Mouse (Mus musculus): ENCODE measurements around the gene Ufc1. TPM values are rescaled to one million over a fixed set of nuclear protein-coding genes. Genes with fewer than 3 reads are reported as not detected.

Ufc1 gene
- polyA plus RNA-seq, 1 experiment from 2014 or later: 53.3 TPM

DNA sequence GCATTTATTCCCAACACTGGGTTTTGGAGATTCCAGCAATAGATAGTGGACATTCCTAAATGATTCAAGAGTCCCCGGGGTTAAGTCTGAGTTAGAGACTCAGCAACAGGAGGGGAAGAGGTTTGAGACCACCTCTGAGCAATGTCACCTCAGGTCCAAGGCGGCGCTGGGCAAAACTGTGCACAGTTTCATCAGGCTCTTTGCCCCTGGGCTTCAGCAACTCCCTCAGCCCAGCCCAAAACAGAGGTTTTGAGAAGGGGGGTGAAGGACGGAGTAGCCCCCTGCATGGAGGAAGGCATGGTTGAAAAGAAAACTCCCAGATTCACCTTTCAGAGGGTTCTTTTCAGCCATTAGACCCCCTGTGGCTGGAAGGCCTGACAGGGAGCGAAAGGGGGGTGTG is 15.1 kb downstream of the Ufc1 start:
- H3K27ac ChIP-seq: peak overlapping the region; percentile 100
- H3K4me2 ChIP-seq: peak overlapping the region; percentile 90
- H3K4me1 ChIP-seq (replicated peaks): peaks cover 66% of the 10 kb centered on the region
- peak overlapping the region; percentile 99 for H3K9ac ChIP-seq
- ATAC-seq (ENCODE audit: low read depth) (no peak), DNase-seq (no peak)
- peaks cover 78% of the 10 kb centered on the region for H3K36me3 ChIP-seq
- no peaks in the 10 kb centered on the region for H3K27me3 ChIP-seq
- 41% methylated on average over 5 of the region's 5 CpGs for WGBS (ENCODE audit: insufficient replicate concordance)
- peak overlapping the region; percentile 90 for H3K4me3 ChIP-seq (replicated peaks)
- H3K9me3 ChIP-seq (replicated peaks): no peaks in the 10 kb centered on the region

GRCm38 (mm10) chr1:171279012-171279705 is 15.7 kb downstream of the Ufc1 start:
- H3K4me2 ChIP-seq: peak overlapping the region; percentile 90
- H3K36me3 ChIP-seq: peaks cover 78% of the 10 kb centered on the region
- peaks cover 67% of the 10 kb centered on the region for H3K4me1 ChIP-seq (replicated peaks)
- H3K27ac ChIP-seq: peak overlapping the region; percentile 100
- DNase-seq: no peak
- ATAC-seq (ENCODE audit: low read depth): no peak
- no peaks in the 10 kb centered on the region for H3K9me3 ChIP-seq (replicated peaks)
- H3K9ac ChIP-seq: peak overlapping the region; percentile 99
- no peaks in the 10 kb centered on the region for H3K27me3 ChIP-seq
- WGBS (ENCODE audit: insufficient replicate concordance): 82% methylated on average over 14 of the region's 14 CpGs
- H3K4me3 ChIP-seq (replicated peaks): peak overlapping the region; percentile 90

GRCm38 (mm10) chr1:171278436-171278835 is 16.4 kb downstream of the Ufc1 start:
- no peak for DNase-seq
- WGBS (ENCODE audit: insufficient replicate concordance): 94% methylated on average over 8 of the region's 8 CpGs
- Histone ChIP-seq H3K9me3 (replicated peaks) (no peaks in the 10 kb centered on the region), H3K27ac (peak overlapping the region; percentile 100), H3K4me2 (peak overlapping the region; percentile 90), H3K36me3 (peaks cover 78% of the 10 kb centered on the region), H3K4me1 (replicated peaks) (peaks cover 68% of the 10 kb centered on the region), H3K4me3 (replicated peaks) (peak overlapping the region; percentile 90), H3K27me3 (no peaks in the 10 kb centered on the region), H3K9ac (peak overlapping the region; percentile 99)
- ATAC-seq (ENCODE audit: low read depth): no peak

- no peaks in the 10 kb centered on the region for H3K27me3 ChIP-seq
- H3K9me3 ChIP-seq (replicated peaks): no peaks in the 10 kb centered on the region
- peak overlapping the region; percentile 90 for H3K4me2 ChIP-seq
- peak overlapping the region; percentile 99 for H3K9ac ChIP-seq
- H3K27ac ChIP-seq: peak overlapping the region; percentile 100
- peaks cover 78% of the 10 kb centered on the region for H3K36me3 ChIP-seq
- ATAC-seq (ENCODE audit: low read depth) (no peak), DNase-seq (no peak)
- H3K4me3 ChIP-seq (replicated peaks): peak overlapping the region; percentile 90
- 86% methylated on average over 10 of the region's 10 CpGs for WGBS (ENCODE audit: insufficient replicate concordance)
- H3K4me1 ChIP-seq (replicated peaks): peaks cover 68% of the 10 kb centered on the region
These were observed 17.1 kb downstream of the Ufc1 start for GRCm38 (mm10) chr1:171277736-171278135.

GRCm38 (mm10) chr1:171276110-171276748 is 18.6 kb downstream of the Ufc1 start:
- H3K9ac ChIP-seq: no peak overlapping the region
- no peak for ATAC-seq (ENCODE audit: low read depth)
- 87% methylated on average over 14 of the region's 14 CpGs for WGBS (ENCODE audit: insufficient replicate concordance)
- DNase-seq: no peak
- no peak overlapping the region for H3K4me2 ChIP-seq
- H3K9me3 ChIP-seq (replicated peaks): no peaks in the 10 kb centered on the region
- H3K36me3 ChIP-seq: peaks cover 83% of the 10 kb centered on the region
- H3K27me3 ChIP-seq: no peaks in the 10 kb centered on the region
- peaks cover 74% of the 10 kb centered on the region for H3K4me1 ChIP-seq (replicated peaks)
- H3K4me3 ChIP-seq (replicated peaks): no peak overlapping the region
- H3K27ac ChIP-seq: 0 out of 2 replicates have a peak overlapping the region, but pooled peaks have one; percentile 25

GRCm38 (mm10) chr1:171275144-171275734 is 19.6 kb downstream of the Ufc1 start:
- Histone ChIP-seq H3K27me3 (no peaks in the 10 kb centered on the region), H3K27ac (peak overlapping the region; percentile 50; the same call in 1 of the 2 replicates), H3K4me2 (no peak overlapping the region), H3K36me3 (peaks cover 83% of the 10 kb centered on the region), H3K9ac (no peak overlapping the region), H3K4me1 (replicated peaks) (peaks cover 79% of the 10 kb centered on the region), H3K9me3 (replicated peaks) (no peaks in the 10 kb centered on the region), H3K4me3 (replicated peaks) (no peak overlapping the region)
- ATAC-seq (ENCODE audit: low read depth) (no peak), DNase-seq (no peak)
- WGBS (ENCODE audit: insufficient replicate concordance): 92% methylated on average over 11 of the region's 11 CpGs

- no peak overlapping the region for H3K4me3 ChIP-seq (replicated peaks)
- H3K36me3 ChIP-seq: peaks cover 76% of the 10 kb centered on the region
- H3K27ac ChIP-seq: peak overlapping the region; percentile 50; the same call in 1 of the 2 replicates
- H3K4me1 ChIP-seq (replicated peaks): peaks cover 78% of the 10 kb centered on the region
- no peak overlapping the region for H3K9ac ChIP-seq
- ATAC-seq (ENCODE audit: low read depth) (no peak), DNase-seq (no peak)
- no peaks in the 10 kb centered on the region for H3K9me3 ChIP-seq (replicated peaks)
- no peaks in the 10 kb centered on the region for H3K27me3 ChIP-seq
- H3K4me2 ChIP-seq: no peak overlapping the region
- 90% methylated on average over 12 of the region's 12 CpGs for WGBS (ENCODE audit: insufficient replicate concordance)
These were observed 20.7 kb downstream of the Ufc1 start for GRCm38 (mm10) chr1:171274171-171274570.

DNA sequence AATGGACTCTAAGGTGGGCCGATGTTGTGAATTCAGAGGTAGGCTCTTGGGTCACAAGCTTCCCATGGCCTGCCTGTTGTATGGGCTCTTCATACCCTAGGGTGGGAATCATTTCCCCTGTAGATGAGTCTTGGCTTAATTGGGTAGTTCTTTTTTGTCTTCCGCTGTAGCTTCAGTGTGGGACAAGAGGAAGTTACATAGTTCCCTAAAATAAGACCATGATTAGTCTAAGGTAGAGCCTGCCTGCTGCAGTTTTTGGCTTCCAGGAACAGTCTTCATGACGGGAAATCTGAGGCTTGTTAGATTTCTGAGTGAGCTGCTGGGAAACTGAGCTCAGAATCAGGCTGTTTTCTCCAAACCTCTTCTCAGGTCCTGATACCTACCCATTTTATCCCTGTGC is 22.7 kb downstream of the Ufc1 start:
- ATAC-seq (ENCODE audit: low read depth) (no peak), DNase-seq (no peak)
- Histone ChIP-seq H3K9ac (peak overlapping the region; percentile 88), H3K9me3 (replicated peaks) (no peaks in the 10 kb centered on the region), H3K36me3 (peaks cover 55% of the 10 kb centered on the region), H3K4me2 (peak overlapping the region; percentile 88), H3K4me3 (replicated peaks) (peak overlapping the region; percentile 85), H3K27me3 (no peaks in the 10 kb centered on the region), H3K27ac (peak overlapping the region; percentile 87), H3K4me1 (replicated peaks) (peaks cover 64% of the 10 kb centered on the region)
- WGBS (ENCODE audit: insufficient replicate concordance): 63% methylated on average over 3 of the region's 3 CpGs

DNA sequence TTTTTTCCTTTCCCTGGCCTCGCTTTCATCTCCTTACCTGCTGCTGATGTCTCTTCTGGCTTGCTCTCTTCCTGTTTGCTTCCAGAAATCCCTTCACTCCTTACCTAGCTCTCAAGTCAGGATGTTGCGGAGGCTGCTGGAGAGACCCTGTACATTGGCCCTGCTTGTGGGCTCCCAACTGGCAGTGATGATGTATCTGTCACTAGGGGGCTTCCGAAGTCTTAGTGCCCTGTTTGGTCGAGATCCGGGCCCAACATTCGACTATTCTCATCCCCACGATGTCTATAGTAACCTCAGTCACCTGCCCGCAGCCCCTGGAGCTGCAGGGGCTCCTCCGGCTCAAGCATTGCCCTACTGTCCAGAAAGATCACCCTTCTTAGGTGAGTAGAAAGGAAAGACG is 23.2 kb downstream of the Ufc1 start:
- WGBS (ENCODE audit: insufficient replicate concordance): 54% methylated on average over 10 of the region's 10 CpGs
- no peaks in the 10 kb centered on the region for H3K27me3 ChIP-seq
- H3K4me2 ChIP-seq: peak overlapping the region; percentile 88
- peak overlapping the region; percentile 87 for H3K27ac ChIP-seq
- H3K4me3 ChIP-seq (replicated peaks): peak overlapping the region; percentile 85
- peak overlapping the region; percentile 88 for H3K9ac ChIP-seq
- peaks cover 60% of the 10 kb centered on the region for H3K4me1 ChIP-seq (replicated peaks)
- peaks cover 50% of the 10 kb centered on the region for H3K36me3 ChIP-seq
- ATAC-seq (ENCODE audit: low read depth) (no peak), DNase-seq (no peak)
- H3K9me3 ChIP-seq (replicated peaks): no peaks in the 10 kb centered on the region

- Histone ChIP-seq H3K9ac (peak overlapping the region; percentile 88), H3K4me2 (peak overlapping the region; percentile 88), H3K4me3 (replicated peaks) (peak overlapping the region; percentile 85), H3K9me3 (replicated peaks) (no peaks in the 10 kb centered on the region), H3K36me3 (peaks cover 46% of the 10 kb centered on the region), H3K27ac (peak overlapping the region; percentile 87), H3K27me3 (no peaks in the 10 kb centered on the region), H3K4me1 (replicated peaks) (peaks cover 61% of the 10 kb centered on the region)
- WGBS (ENCODE audit: insufficient replicate concordance): 23% methylated on average over 9 of the region's 9 CpGs
- DNase-seq (peak; percentile 45), ATAC-seq (ENCODE audit: low read depth) (no peak)
These were observed 23.6 kb downstream of the Ufc1 start for GRCm38 (mm10) chr1:171271196-171271595.

- Histone ChIP-seq H3K4me1 (replicated peaks) (peaks cover 62% of the 10 kb centered on the region), H3K27ac (peak overlapping the region; percentile 87), H3K36me3 (peaks cover 39% of the 10 kb centered on the region), H3K27me3 (no peaks in the 10 kb centered on the region), H3K9ac (peak overlapping the region; percentile 88), H3K4me2 (peak overlapping the region; percentile 88), H3K9me3 (replicated peaks) (no peaks in the 10 kb centered on the region), H3K4me3 (replicated peaks) (peak overlapping the region; percentile 85)
- peak; percentile 74 for ATAC-seq (ENCODE audit: low read depth)
- under 1% methylated on average over 19 of the region's 19 CpGs for WGBS (ENCODE audit: insufficient replicate concordance)
- DNase-seq: no peak
These were observed 24.3 kb downstream of the Ufc1 start for GRCm38 (mm10) chr1:171270573-171270900.

All from liver, embryonic 13.5 days (tissue).